In genomic region chr4:106955729-106956712, GRCm38 (mm10) we compare ENCODE assay signal across 8 mouse cellular contexts. TPM values are rescaled to one million over a fixed set of nuclear protein-coding genes. Genes with fewer than 3 reads are reported as not detected.
DNase-seq lines count a peak whose midpoint lies in the region; ATAC-seq and TF ChIP-seq lines count a peak whose summit lies in the region.

No protein-coding gene starts in this region.

- H3K4me2 ChIP-seq in forebrain, embryonic 15.5 days (replicated peaks) = peak overlapping the region; percentile 6; the same call in 1 of the 2 replicates
- peak overlapping the region; percentile 30 for H3K4me2 ChIP-seq in hindbrain, embryonic 15.5 days
- H3K4me2 ChIP-seq in myocyte (ENCODE audit: low read depth) = peak overlapping the region; percentile 30

- peak; percentile 77 for ATAC-seq in forebrain, embryonic 15.5 days (replicated peaks)
- peak; percentile 35 for ATAC-seq in hindbrain, embryonic 15.5 days (ENCODE audit: low FRiP score, low read depth)

- no peak for TF ChIP-seq POLR2A in liver, adult 2 months (IDR thresholded peaks at IDR 0.05; ENCODE audit: extremely low read depth, insufficient read depth, low read length)
- no peak for TF ChIP-seq POLR2A in myocyte (IDR thresholded peaks at IDR 0.05; ENCODE audit: insufficient read length, low read depth)

- H3K9ac ChIP-seq in forebrain, embryonic 15.5 days (replicated peaks) = no peak overlapping the region
- no peak overlapping the region for H3K9ac ChIP-seq in hindbrain, embryonic 15.5 days
- peak overlapping the region; percentile 14 for H3K9ac ChIP-seq in liver, adult 2 months (ENCODE audit: low read depth, low read length)

- 28% methylated on average over 19 of the region's 19 CpGs for WGBS in forebrain, embryonic 15.5 days
- WGBS in hindbrain, embryonic 15.5 days = 25% methylated on average over 19 of the region's 19 CpGs
- 30% methylated on average over 19 of the region's 19 CpGs for WGBS in liver, adult 2 months

- no peak overlapping the region for H3ac ChIP-seq in myocyte (ENCODE audit: control insufficient read depth, insufficient read length)

- peaks cover 29% of the 10 kb centered on the region; the same call in 1 of the 2 replicates for H3K79me2 ChIP-seq in liver, adult 2 months (ENCODE audit: control insufficient read depth, insufficient read depth, low read length)
- H3K79me2 ChIP-seq in myocyte (ENCODE audit: control insufficient read depth, insufficient read depth) = peaks cover 51% of the 10 kb centered on the region

- H3K9me3 ChIP-seq in forebrain, embryonic 15.5 days = no peaks in the 10 kb centered on the region
- H3K9me3 ChIP-seq in hindbrain, embryonic 15.5 days = no peaks in the 10 kb centered on the region

- DNase-seq in adrenal gland, postnatal 14 days = peak; percentile 24
- no peak for DNase-seq in adrenal gland, adult 2 months
- DNase-seq in brain, adult 2 months (ENCODE audit: low read depth, low spot score) = peak; percentile 93
- peak; percentile 86 for DNase-seq in liver, adult 2 months (ENCODE audit: extremely low read depth, low read depth, low spot score)
- no peak for DNase-seq in adipocyte (ENCODE audit: low spot score)

- H3K36me3 ChIP-seq in forebrain, embryonic 15.5 days = no peaks in the 10 kb centered on the region
- no peaks in the 10 kb centered on the region for H3K36me3 ChIP-seq in hindbrain, embryonic 15.5 days
- no peaks in the 10 kb centered on the region for H3K36me3 ChIP-seq in liver, adult 2 months (ENCODE audit: control insufficient read depth, insufficient read depth, low read length)
- no peaks in the 10 kb centered on the region for H3K36me3 ChIP-seq in myocyte (ENCODE audit: control insufficient read depth, insufficient read depth)

- H3K27ac ChIP-seq in forebrain, embryonic 15.5 days (replicated peaks) = peak overlapping the region; percentile 87
- H3K27ac ChIP-seq in hindbrain, embryonic 15.5 days (replicated peaks) = peak overlapping the region; percentile 78
- H3K27ac ChIP-seq in liver, adult 2 months (replicated peaks; ENCODE audit: insufficient read depth, low read depth, low read length) = peak overlapping the region; percentile 70

- no peak for TF ChIP-seq CTCF in liver, adult 2 months (IDR thresholded peaks at IDR 0.05; ENCODE audit: low read depth, low read length)

- no peak overlapping the region for H3K4me3 ChIP-seq in forebrain, embryonic 15.5 days
- H3K4me3 ChIP-seq in hindbrain, embryonic 15.5 days = no peak overlapping the region
- no peak overlapping the region for H3K4me3 ChIP-seq in liver, adult 2 months (ENCODE audit: insufficient read depth, low read depth, low read length)
- H3K4me3 ChIP-seq in myocyte = no peak overlapping the region

- peaks cover 87% of the 10 kb centered on the region for H3K4me1 ChIP-seq in forebrain, embryonic 15.5 days
- H3K4me1 ChIP-seq in hindbrain, embryonic 15.5 days (replicated peaks) = peaks cover 79% of the 10 kb centered on the region
- peaks cover 30% of the 10 kb centered on the region for H3K4me1 ChIP-seq in liver, adult 2 months (ENCODE audit: control insufficient read depth, insufficient read depth, low read length)

- no peaks in the 10 kb centered on the region for H3K27me3 ChIP-seq in forebrain, embryonic 15.5 days
- no peaks in the 10 kb centered on the region for H3K27me3 ChIP-seq in hindbrain, embryonic 15.5 days
- no peaks in the 10 kb centered on the region for H3K27me3 ChIP-seq in liver, adult 2 months (ENCODE audit: control insufficient read depth, insufficient read depth, low read length)
- no peaks in the 10 kb centered on the region for H3K27me3 ChIP-seq in myocyte (ENCODE audit: control insufficient read depth, insufficient read depth, insufficient read length)

TF ChIP-seq in myocyte, 11 proteins besides CTCF, POLR2A, EP300 and RAD21:
- TF ChIP-seq E2F4 (IDR thresholded peaks at IDR 0.05; ENCODE audit: insufficient read depth) = no peak
- TF ChIP-seq POLR2AphosphoS2 (IDR thresholded peaks at IDR 0.05; ENCODE audit: insufficient read length, low read depth) = no peak
- TF ChIP-seq TCF12 (IDR thresholded peaks at IDR 0.05; ENCODE audit: insufficient read depth, poor library complexity, severe bottlenecking) = no peak
- no peak for TF ChIP-seq SRF (IDR thresholded peaks at IDR 0.05; ENCODE audit: control insufficient read depth, insufficient read length, low read depth)
- no peak for TF ChIP-seq TCF3 (IDR thresholded peaks at IDR 0.05; ENCODE audit: insufficient read length, low read depth)
- no peak for TF ChIP-seq REST (IDR thresholded peaks at IDR 0.05; ENCODE audit: insufficient read depth, insufficient read length)
- no peak for TF ChIP-seq USF1 (IDR thresholded peaks at IDR 0.05; ENCODE audit: low read depth)
- TF ChIP-seq CEBPB (IDR thresholded peaks at IDR 0.05; ENCODE audit: insufficient read depth, poor library complexity, severe bottlenecking) = 0 out of 2 replicates have a peak, but pooled peaks have one; percentile 18
- TF ChIP-seq MAX (IDR thresholded peaks at IDR 0.05; ENCODE audit: low read depth) = no peak
- peak in 1 of 3 experiments; percentile 62 for TF ChIP-seq MYOG (IDR thresholded peaks at IDR 0.05; ENCODE audit: control insufficient read depth in 1 of 3, insufficient read depth in 1 of 3, insufficient read length in 2 of 3, low read depth in 2 of 3)
- peak in 2 of 3 experiments; percentile 11 to 32 for TF ChIP-seq MYOD1 (IDR thresholded peaks at IDR 0.05; ENCODE audit: control insufficient read depth in 1 of 3, insufficient read length in 2 of 3, low read depth in 2 of 3)

RNA-seq across cellular contexts. Expression of gene Ssbp3, which starts 45.5 kb away (rescaled TPM):
- 60.6 and 66.3 TPM in 2 replicates for total RNA-seq in adrenal gland, postnatal 14 days (2021)
- 10 to 100 TPM; 73.9 to 88.5 TPM for total RNA-seq in adrenal gland, adult 2 months (2021)
- polyA plus RNA-seq in adrenal gland, adult 2 months (2012; rRNA removed) = 54.3 and 85.0 TPM in 2 replicates
- polyA plus RNA-seq in forebrain, embryonic 15.5 days (2015; fragmentation: Nextera tagmentation; extraction: Ambion mirVana) = 198 and 201 TPM in 2 replicates
- 143 and 151 TPM in 2 replicates for polyA plus RNA-seq in hindbrain, embryonic 15.5 days (2015; fragmentation: Nextera tagmentation; extraction: Ambion mirVana)
- total RNA-seq in liver, adult 2 months (2014; rRNA removed) = 12.9 and 19.8 TPM in 2 replicates
- polyA plus RNA-seq in liver, adult 2 months (2012; rRNA removed) = 32.8 and 36.7 TPM in 2 replicates
- 59.4 TPM for polyA plus RNA-seq in myocyte (2012; fragmentation: generic; extraction: Trizol)

Comparison
In these comparisons a context has a peak if more than half of its experiments do, and no peak if none do; other contexts are left out.
1. DNase-seq: peak in adrenal gland, postnatal 14 days (single experiment), brain, adult 2 months (single experiment) and liver, adult 2 months (single experiment); none in adrenal gland, adult 2 months (single experiment) and adipocyte (single experiment).
2. Peak in every context shown above with its lines, with median percentiles within 50 percentile points of each other: H3K27ac ChIP-seq and H3K4me2 ChIP-seq.